Mouse (Mus musculus): ENCODE measurements around the gene Adam1b. TPM values are rescaled to one million over a fixed set of nuclear protein-coding genes. Genes with fewer than 3 reads are reported as not detected.
"Not testable (repeated sequence)": the region's sequence is repeated elsewhere in the genome, so short reads cannot be mapped to it uniquely, and the experiment has no call there.

Gene Adam1b
- polyA plus RNA-seq, 1 experiment from 2014 or later, result 0.14 TPM

GRCm38 (mm10) chr5:121506846-121507245 lies 3.6 kb upstream of the Adam1b start:
- no peaks in the 10 kb centered on the region for H3K36me3 ChIP-seq (ENCODE audit: insufficient read depth, low read length)
- WGBS, result 94% methylated on average over 1 of the region's 1 CpGs
- no peak overlapping the region for H3K4me2 ChIP-seq (replicated peaks; ENCODE audit: low read depth, low read length)
- TF ChIP-seq EP300 (IDR thresholded peaks at IDR 0.05) (no peak), CTCF (IDR thresholded peaks at IDR 0.05) (no peak)
- no peaks in the 10 kb centered on the region for H3K4me1 ChIP-seq (ENCODE audit: insufficient read depth, low read depth, low read length)
- H3K4me3 ChIP-seq (ENCODE audit: low read depth, low read length), result no peak overlapping the region
- ATAC-seq, result no peak
- H3K27ac ChIP-seq (ENCODE audit: low read length), result no peak overlapping the region
- H3K27me3 ChIP-seq (replicated peaks; ENCODE audit: insufficient read depth, low read length), result no peaks in the 10 kb centered on the region
- no peaks in the 10 kb centered on the region for H3K9me3 ChIP-seq (ENCODE audit: low read length)
- no peak overlapping the region for H3K9ac ChIP-seq (replicated peaks; ENCODE audit: low read depth)
- DNase-seq (ENCODE audit: low spot score), result no peak

- not testable (repeated sequence) for ATAC-seq; DNase-seq (ENCODE audit: low spot score); H3K4me1 ChIP-seq (ENCODE audit: insufficient read depth, low read depth, low read length); H3K27ac ChIP-seq (ENCODE audit: low read length); H3K36me3 ChIP-seq (ENCODE audit: insufficient read depth, low read length); H3K9me3 ChIP-seq (ENCODE audit: low read length); H3K4me2 ChIP-seq (replicated peaks; ENCODE audit: low read depth, low read length); H3K4me3 ChIP-seq (ENCODE audit: low read depth, low read length); H3K27me3 ChIP-seq (replicated peaks; ENCODE audit: insufficient read depth, low read length); H3K9ac ChIP-seq (replicated peaks; ENCODE audit: low read depth)
- 69% methylated on average over 8 of the region's 17 CpGs for WGBS
Measured at GRCm38 (mm10) chr5:121501424-121501996, 1.7 kb downstream of the Adam1b start.

- Histone ChIP-seq H3K27me3 (replicated peaks; ENCODE audit: insufficient read depth, low read length) (no peaks in the 10 kb centered on the region), H3K4me3 (ENCODE audit: low read depth, low read length) (no peak overlapping the region), H3K4me1 (ENCODE audit: insufficient read depth, low read depth, low read length) (no peaks in the 10 kb centered on the region), H3K27ac (ENCODE audit: low read length) (no peak overlapping the region), H3K4me2 (replicated peaks; ENCODE audit: low read depth, low read length) (no peak overlapping the region), H3K9me3 (ENCODE audit: low read length) (no peaks in the 10 kb centered on the region), H3K9ac (replicated peaks; ENCODE audit: low read depth) (no peak overlapping the region), H3K36me3 (ENCODE audit: insufficient read depth, low read length) (no peaks in the 10 kb centered on the region)
- ATAC-seq, result no peak
- DNase-seq (ENCODE audit: low spot score), result no peak
- WGBS, result 55% methylated on average over 7 of the region's 7 CpGs
- TF ChIP-seq CTCF (IDR thresholded peaks at IDR 0.05) (no peak), EP300 (IDR thresholded peaks at IDR 0.05) (no peak)
Measured at GRCm38 (mm10) chr5:121500719-121501118, 2.5 kb downstream of the Adam1b start.

GRCm38 (mm10) chr5:121493305-121493704 lies 9.9 kb downstream of the Adam1b start:
- ATAC-seq, result no peak
- H3K27me3 ChIP-seq (replicated peaks; ENCODE audit: insufficient read depth, low read length), result no peaks in the 10 kb centered on the region
- no peak overlapping the region for H3K4me2 ChIP-seq (replicated peaks; ENCODE audit: low read depth, low read length)
- no peaks in the 10 kb centered on the region for H3K36me3 ChIP-seq (ENCODE audit: insufficient read depth, low read length)
- no peak overlapping the region for H3K4me3 ChIP-seq (ENCODE audit: low read depth, low read length)
- no peak overlapping the region for H3K27ac ChIP-seq (ENCODE audit: low read length)
- 56% methylated on average over 8 of the region's 8 CpGs for WGBS
- no peaks in the 10 kb centered on the region for H3K9me3 ChIP-seq (ENCODE audit: low read length)
- no peak for DNase-seq (ENCODE audit: low spot score)
- H3K4me1 ChIP-seq (ENCODE audit: insufficient read depth, low read depth, low read length), result no peaks in the 10 kb centered on the region
- no peak overlapping the region for H3K9ac ChIP-seq (replicated peaks; ENCODE audit: low read depth)
- TF ChIP-seq EP300 (IDR thresholded peaks at IDR 0.05), result no peak
- TF ChIP-seq CTCF (IDR thresholded peaks at IDR 0.05), result no peak

- no peak overlapping the region for H3K27ac ChIP-seq (ENCODE audit: low read length)
- no peak overlapping the region for H3K9ac ChIP-seq (replicated peaks; ENCODE audit: low read depth)
- ATAC-seq, result no peak
- TF ChIP-seq EP300 (IDR thresholded peaks at IDR 0.05) (no peak), CTCF (IDR thresholded peaks at IDR 0.05) (no peak)
- no peaks in the 10 kb centered on the region for H3K9me3 ChIP-seq (ENCODE audit: low read length)
- no peak overlapping the region for H3K4me3 ChIP-seq (ENCODE audit: low read depth, low read length)
- no peak overlapping the region for H3K4me2 ChIP-seq (replicated peaks; ENCODE audit: low read depth, low read length)
- H3K27me3 ChIP-seq (replicated peaks; ENCODE audit: insufficient read depth, low read length), result no peaks in the 10 kb centered on the region
- no peaks in the 10 kb centered on the region for H3K4me1 ChIP-seq (ENCODE audit: insufficient read depth, low read depth, low read length)
- H3K36me3 ChIP-seq (ENCODE audit: insufficient read depth, low read length), result no peaks in the 10 kb centered on the region
- 50% methylated on average over 5 of the region's 5 CpGs for WGBS
- DNase-seq (ENCODE audit: low spot score), result no peak
Measured at GRCm38 (mm10) chr5:121484801-121485200, 18.4 kb downstream of the Adam1b start.

GRCm38 (mm10) chr5:121477680-121478079 lies 25.6 kb downstream of the Adam1b start:
- Histone ChIP-seq H3K4me3 (ENCODE audit: low read depth, low read length) (no peak overlapping the region), H3K9me3 (ENCODE audit: low read length) (no peaks in the 10 kb centered on the region), H3K4me2 (replicated peaks; ENCODE audit: low read depth, low read length) (no peak overlapping the region), H3K27me3 (replicated peaks; ENCODE audit: insufficient read depth, low read length) (no peaks in the 10 kb centered on the region), H3K27ac (ENCODE audit: low read length) (no peak overlapping the region), H3K4me1 (ENCODE audit: insufficient read depth, low read depth, low read length) (no peaks in the 10 kb centered on the region), H3K9ac (replicated peaks; ENCODE audit: low read depth) (no peak overlapping the region), H3K36me3 (ENCODE audit: insufficient read depth, low read length) (no peaks in the 10 kb centered on the region)
- peak; percentile 84 for DNase-seq (ENCODE audit: low spot score)
- WGBS, result 32% methylated on average over 3 of the region's 3 CpGs
- ATAC-seq, result 0 out of 2 replicates have a peak, but pooled peaks have one; percentile 33
- TF ChIP-seq EP300 (IDR thresholded peaks at IDR 0.05), result no peak
- peak; percentile 89 for TF ChIP-seq CTCF (IDR thresholded peaks at IDR 0.05)

- Histone ChIP-seq H3K9me3 (ENCODE audit: low read length) (no peaks in the 10 kb centered on the region), H3K27me3 (replicated peaks; ENCODE audit: insufficient read depth, low read length) (no peaks in the 10 kb centered on the region), H3K4me2 (replicated peaks; ENCODE audit: low read depth, low read length) (no peak overlapping the region), H3K4me1 (ENCODE audit: insufficient read depth, low read depth, low read length) (no peaks in the 10 kb centered on the region), H3K4me3 (ENCODE audit: low read depth, low read length) (no peak overlapping the region), H3K27ac (ENCODE audit: low read length) (no peak overlapping the region), H3K9ac (replicated peaks; ENCODE audit: low read depth) (no peak overlapping the region), H3K36me3 (ENCODE audit: insufficient read depth, low read length) (no peaks in the 10 kb centered on the region)
- 44% methylated on average over 1 of the region's 1 CpGs for WGBS
- no peak for TF ChIP-seq CTCF (IDR thresholded peaks at IDR 0.05)
- no peak for TF ChIP-seq EP300 (IDR thresholded peaks at IDR 0.05)
- ATAC-seq (no peak), DNase-seq (ENCODE audit: low spot score) (no peak)
Measured at GRCm38 (mm10) chr5:121476040-121476439, 27.2 kb downstream of the Adam1b start.
